Mouse (Mus musculus): ENCODE results near the gene Med18.

- no peak for TF ChIP-seq POLR2A (IDR thresholded peaks at IDR 0.05; ENCODE audit: control insufficient read depth, low read depth, low read length)
- TF ChIP-seq CTCF (IDR thresholded peaks at IDR 0.05; ENCODE audit: control insufficient read depth, insufficient read depth, insufficient replicate concordance, low read depth, low read length): no peak
These were observed 48.4 kb upstream of the Med18 start for GRCm38 (mm10) chr4:132512080-132512479.
